Mouse (Mus musculus) hindbrain, embryonic 11.5 days (tissue): ENCODE measurements around the gene Tead4. TPM values are rescaled to one million over a fixed set of nuclear protein-coding genes. Genes with fewer than 3 reads are reported as not detected.

Experiments
- ATAC-seq: fragments of 200-750 bp; cut with Nextera tagmentation; 2 replicates; pipeline ENCODE4 v1.8.0; 2017; ENCODE audit warnings: mild to moderate bottlenecking, moderate TSS enrichment, moderate library complexity; ENCODE audit not compliant: low FRiP score
- DNase-seq: peaks from one replicate; pipeline ENCODE4 v3.0.0-alpha.2; 2015; ENCODE audit warnings: low spot score
- H3K27ac ChIP-seq: fragments of 300-500 bp; sonication (generic); 2 replicates; pipeline ENCODE4 v1.5.1; 2014; ENCODE audit warnings: mild to moderate bottlenecking, low read depth, low read length
- H3K27me3 ChIP-seq: fragments of 300-500 bp; sonication (generic); 2 replicates; pipeline ENCODE4 v1.6.1; 2014; ENCODE audit warnings: mild to moderate bottlenecking, low read length, moderate library complexity, mixed read lengths; ENCODE audit not compliant: control insufficient read depth, insufficient read depth
- H3K36me3 ChIP-seq: fragments of 300-500 bp; sonication (generic); 2 replicates; pipeline ENCODE4 v1.6.1; 2014; ENCODE audit warnings: mild to moderate bottlenecking, low read length, moderate library complexity, mixed read lengths; ENCODE audit not compliant: control insufficient read depth, insufficient read depth
- H3K4me1 ChIP-seq: fragments of 300-500 bp; sonication (generic); replicated peaks from 2 replicates; pipeline ENCODE4 v1.6.1; 2014; ENCODE audit warnings: low read length, mixed read lengths; ENCODE audit not compliant: control insufficient read depth, insufficient read depth
- H3K4me2 ChIP-seq: fragments of 300-500 bp; sonication (generic); replicated peaks from 2 replicates; pipeline ENCODE4 v1.6.1; 2014; ENCODE audit warnings: mild to moderate bottlenecking, low read depth, low read length
- H3K4me3 ChIP-seq: fragments of 300-500 bp; sonication (generic); 2 replicates; pipeline ENCODE4 v1.5.1; 2014; ENCODE audit warnings: low read depth, low read length
- H3K9ac ChIP-seq: fragments of 300-500 bp; sonication (generic); 2 replicates; pipeline ENCODE4 v1.6.1; 2014; ENCODE audit warnings: low read depth, low read length
- H3K9me3 ChIP-seq: fragments of 300-500 bp; sonication (generic); 2 replicates; pipeline ENCODE4 v1.6.1; 2016; ENCODE audit warnings: low read length; ENCODE audit not compliant: control insufficient read depth
- WGBS: fragments of 180-500 bp; shearing (Covaris S2); extraction: QIAGEN DNeasy Blood & Tissue Kit; methylation state at CpG from one replicate; pipeline ENCODE4 v1.1.7; 2014; 5-methylcytosine and 5-hydroxymethylcytosine counted together
- polyA plus RNA-seq: library from polyadenylated mRNA; unstranded; fragments of >200 nt; fragmentation: Nextera tagmentation; extraction: Ambion mirVana; gene quantifications from 2 replicates; pipeline ENCODE4 v1.2.1, GENCODE M21; 2014

Tead4 gene
- polyA plus RNA-seq, 1 experiment from 2014 or later: 1.7 TPM

DNA sequence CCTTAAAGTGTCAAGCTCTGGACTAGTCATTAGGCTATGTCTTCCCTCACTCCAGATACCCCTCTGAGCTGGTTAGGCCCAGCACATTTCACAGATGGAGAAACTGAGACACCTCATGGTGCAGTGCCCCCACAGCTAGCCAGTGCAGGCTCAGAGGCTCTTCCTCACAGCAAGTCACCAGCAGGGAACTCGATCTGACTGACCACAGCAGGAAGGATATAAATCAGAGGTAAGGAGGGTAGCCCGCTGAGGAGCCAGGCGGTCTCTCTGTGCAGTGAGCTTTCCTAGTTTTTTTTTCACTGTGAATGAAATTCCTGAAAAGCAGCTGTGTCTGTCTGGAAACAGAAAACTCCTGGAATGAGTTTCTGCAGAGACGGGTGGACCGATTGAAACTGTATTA is 21.0 kb downstream of the Tead4 start:
- no peak overlapping the region for H3K4me2 ChIP-seq
- ATAC-seq: no peak
- no peaks in the 10 kb centered on the region for H3K27me3 ChIP-seq
- no peaks in the 10 kb centered on the region; the same call in 1 of the 2 replicates for H3K4me1 ChIP-seq
- 53% methylated on average over 5 of the region's 5 CpGs for WGBS
- no peak for DNase-seq
- no peak overlapping the region for H3K4me3 ChIP-seq
- H3K9ac ChIP-seq: no peak overlapping the region
- H3K9me3 ChIP-seq: no peaks in the 10 kb centered on the region
- H3K27ac ChIP-seq: no peak overlapping the region
- H3K36me3 ChIP-seq: no peaks in the 10 kb centered on the region

DNA sequence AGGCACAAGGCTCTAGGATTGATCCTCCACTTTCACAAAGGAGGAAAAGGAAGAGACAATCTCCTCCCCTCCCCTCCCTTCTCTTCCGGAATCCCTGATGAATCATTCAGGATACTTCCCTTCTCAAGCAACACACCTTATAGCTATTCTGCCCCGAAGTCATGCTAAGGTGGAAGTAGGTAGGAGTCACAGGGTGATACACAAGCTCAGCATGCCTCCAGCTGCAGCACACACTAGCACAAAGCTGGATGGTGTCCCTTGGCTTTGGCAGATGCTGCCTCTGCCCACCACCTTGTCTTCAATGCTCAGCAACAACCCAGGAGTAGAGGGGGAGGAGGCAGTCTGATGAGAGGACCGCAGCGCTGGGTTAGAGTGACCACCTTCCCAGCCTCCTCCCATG is 21.5 kb downstream of the Tead4 start:
- Histone ChIP-seq H3K36me3 (no peaks in the 10 kb centered on the region), H3K4me1 (no peaks in the 10 kb centered on the region; the same call in 1 of the 2 replicates), H3K9me3 (no peaks in the 10 kb centered on the region), H3K27ac (no peak overlapping the region), H3K4me3 (no peak overlapping the region), H3K9ac (no peak overlapping the region), H3K27me3 (no peaks in the 10 kb centered on the region), H3K4me2 (no peak overlapping the region)
- DNase-seq (no peak), ATAC-seq (no peak)
- WGBS: 71% methylated on average over 4 of the region's 4 CpGs

DNA sequence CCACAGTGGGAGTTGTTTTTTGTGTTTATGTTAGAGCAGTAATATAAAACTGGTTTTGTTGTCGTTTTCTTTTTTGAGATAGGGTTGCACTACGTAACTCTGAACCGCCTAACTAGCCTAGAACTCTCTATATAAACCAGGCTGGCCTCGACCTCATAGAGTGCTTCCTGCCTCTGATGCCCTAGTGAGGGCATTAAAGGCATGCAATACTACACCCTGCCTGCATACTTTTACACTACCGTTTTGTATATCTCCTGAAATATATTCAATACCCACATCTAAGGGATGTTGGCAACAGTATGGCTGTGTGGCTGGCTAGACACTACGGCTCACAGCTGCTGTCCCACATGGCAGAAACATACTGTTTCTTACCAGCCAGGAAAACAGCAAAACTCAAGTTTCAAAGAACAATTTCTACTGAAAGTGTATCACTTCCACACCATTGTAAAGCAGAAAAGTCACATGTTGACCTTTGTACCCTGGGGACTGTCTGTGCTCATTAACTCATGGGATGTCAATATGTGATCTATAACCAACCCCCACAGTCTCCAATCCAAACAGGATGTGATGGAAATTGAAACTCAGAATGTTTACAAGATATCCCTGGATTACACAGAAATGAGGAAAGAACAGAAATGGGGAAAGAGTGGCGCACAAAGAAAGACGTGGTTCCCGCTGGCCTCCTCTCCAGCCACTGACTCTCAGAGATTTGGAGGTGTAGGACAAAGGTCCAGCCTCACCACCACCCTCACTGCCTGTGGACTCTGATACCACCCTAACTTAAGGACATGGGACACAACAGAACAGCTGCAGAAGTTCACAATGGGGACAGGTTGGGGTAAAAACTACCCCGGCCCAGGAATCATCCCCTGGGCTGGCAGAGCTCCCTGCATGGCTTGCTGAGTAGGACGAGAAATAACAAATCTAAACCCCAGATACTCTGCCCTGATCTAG is 23.2 kb downstream of the Tead4 start:
- DNase-seq (no peak), ATAC-seq (no peak)
- no peaks in the 10 kb centered on the region for H3K9me3 ChIP-seq
- H3K9ac ChIP-seq: no peak overlapping the region
- H3K4me1 ChIP-seq: no peaks in the 10 kb centered on the region; the same call in 1 of the 2 replicates
- no peak overlapping the region for H3K27ac ChIP-seq
- H3K27me3 ChIP-seq: no peaks in the 10 kb centered on the region
- H3K36me3 ChIP-seq: no peaks in the 10 kb centered on the region
- 70% methylated on average over 11 of the region's 11 CpGs for WGBS
- no peak overlapping the region for H3K4me2 ChIP-seq
- H3K4me3 ChIP-seq: no peak overlapping the region

DNA sequence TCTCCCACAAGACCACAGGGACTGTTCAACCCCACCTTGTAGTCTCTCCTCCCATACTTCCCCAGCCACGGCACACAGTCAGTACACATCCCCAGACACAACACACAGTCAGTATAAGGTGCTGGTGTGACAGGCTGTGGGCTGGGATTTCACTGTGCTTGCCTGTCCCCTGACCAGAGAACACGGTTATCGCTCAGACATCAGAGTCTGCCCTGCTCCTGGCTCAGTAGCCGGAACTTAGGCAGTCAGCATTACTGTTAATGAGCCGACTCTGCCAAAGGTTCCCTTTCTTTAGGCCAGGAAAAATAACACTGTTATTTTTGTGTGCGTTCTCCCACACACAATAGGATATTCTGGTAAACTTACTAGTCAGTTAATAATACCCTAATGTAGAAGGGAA is 24.3 kb downstream of the Tead4 start:
- Histone ChIP-seq H3K9me3 (no peaks in the 10 kb centered on the region), H3K27ac (no peak overlapping the region), H3K27me3 (no peaks in the 10 kb centered on the region), H3K4me3 (no peak overlapping the region), H3K4me1 (no peaks in the 10 kb centered on the region), H3K4me2 (no peak overlapping the region), H3K9ac (no peak overlapping the region), H3K36me3 (no peaks in the 10 kb centered on the region)
- ATAC-seq: no peak
- DNase-seq: no peak
- WGBS: 96% methylated on average over 6 of the region's 6 CpGs

DNA sequence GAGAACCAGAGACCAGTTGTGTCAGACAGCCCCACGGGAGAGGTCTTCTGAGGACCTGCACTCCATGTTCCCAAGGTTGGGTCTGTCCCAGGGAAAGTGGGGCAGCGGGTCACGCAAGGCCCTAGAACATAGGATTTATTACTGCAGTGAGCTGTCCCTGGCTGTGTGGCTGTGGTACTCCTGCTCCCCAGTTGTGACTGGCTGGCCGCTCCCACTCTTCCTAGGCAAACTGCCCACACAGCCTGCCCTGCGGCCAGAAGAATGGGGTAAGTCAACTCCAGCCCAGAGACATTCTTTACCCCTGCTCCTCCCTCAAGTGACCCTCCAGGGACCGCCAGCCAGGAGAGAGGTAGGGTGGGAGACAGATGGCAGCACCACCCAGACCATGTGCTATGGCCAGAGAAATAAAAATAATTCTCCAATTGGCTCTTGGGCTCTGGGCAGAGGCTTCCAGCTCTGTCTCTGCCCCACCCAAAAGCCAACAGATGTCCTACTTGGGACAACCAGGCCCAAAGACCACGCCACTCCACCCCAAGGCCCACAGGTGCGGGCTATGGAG is 25.0 kb downstream of the Tead4 start:
- DNase-seq (no peak), ATAC-seq (no peak)
- no peaks in the 10 kb centered on the region for H3K9me3 ChIP-seq
- H3K4me2 ChIP-seq: no peak overlapping the region
- no peaks in the 10 kb centered on the region for H3K36me3 ChIP-seq
- no peaks in the 10 kb centered on the region for H3K4me1 ChIP-seq
- H3K9ac ChIP-seq: no peak overlapping the region
- H3K27me3 ChIP-seq: no peaks in the 10 kb centered on the region
- no peak overlapping the region for H3K27ac ChIP-seq
- 90% methylated on average over 8 of the region's 8 CpGs for WGBS
- no peak overlapping the region for H3K4me3 ChIP-seq

DNA sequence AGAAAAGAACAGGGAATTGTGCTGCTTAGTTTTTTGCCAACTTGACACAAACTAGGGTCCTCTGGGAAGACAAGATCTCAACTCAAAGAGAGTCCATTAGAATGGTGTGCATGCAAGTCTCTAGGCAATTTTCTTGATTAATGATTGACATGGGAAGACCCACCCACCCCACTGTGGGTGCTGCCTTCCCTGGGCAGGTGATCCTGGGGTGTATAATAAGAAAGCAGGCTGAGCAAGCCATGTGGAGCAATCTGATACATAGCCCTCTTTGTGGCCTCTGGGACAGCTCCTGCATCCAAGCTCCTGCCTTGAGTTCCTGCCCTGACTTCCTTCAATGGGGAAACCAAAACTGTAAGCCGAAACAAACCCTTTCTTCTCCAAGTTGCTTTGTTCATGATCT is 27.1 kb downstream of the Tead4 start:
- Histone ChIP-seq H3K4me3 (no peak overlapping the region), H3K4me2 (no peak overlapping the region), H3K9me3 (no peaks in the 10 kb centered on the region), H3K9ac (no peak overlapping the region), H3K27ac (no peak overlapping the region), H3K36me3 (no peaks in the 10 kb centered on the region), H3K4me1 (no peaks in the 10 kb centered on the region), H3K27me3 (no peaks in the 10 kb centered on the region)
- ATAC-seq (no peak), DNase-seq (no peak)
- 77% methylated on average over 1 of the region's 1 CpGs for WGBS

DNA sequence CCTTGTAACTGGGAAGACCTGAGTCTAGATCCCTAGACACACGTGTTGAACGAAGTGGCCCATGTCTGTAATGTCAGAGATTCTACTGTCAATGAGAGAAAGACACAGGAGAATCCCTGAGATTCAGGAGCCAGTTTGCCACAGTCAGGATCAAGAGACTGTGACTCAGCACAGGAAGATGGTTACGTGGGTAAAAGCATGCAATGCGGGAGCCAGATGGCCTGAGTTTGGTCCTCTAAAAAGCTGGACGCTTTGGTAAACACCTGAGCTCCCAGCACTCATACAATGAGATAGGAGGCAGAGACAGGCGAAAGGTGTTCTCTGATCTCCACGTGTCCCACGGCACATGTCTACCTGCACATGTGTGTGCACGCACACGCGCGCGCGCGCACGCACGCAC is 27.9 kb downstream of the Tead4 start:
- H3K4me2 ChIP-seq: no peak overlapping the region
- no peaks in the 10 kb centered on the region for H3K27me3 ChIP-seq
- H3K36me3 ChIP-seq: no peaks in the 10 kb centered on the region
- WGBS: 93% methylated on average over 17 of the region's 17 CpGs
- no peaks in the 10 kb centered on the region for H3K9me3 ChIP-seq
- no peak for ATAC-seq
- no peak overlapping the region for H3K27ac ChIP-seq
- no peaks in the 10 kb centered on the region for H3K4me1 ChIP-seq
- no peak for DNase-seq
- H3K4me3 ChIP-seq: no peak overlapping the region
- H3K9ac ChIP-seq: no peak overlapping the region

DNA sequence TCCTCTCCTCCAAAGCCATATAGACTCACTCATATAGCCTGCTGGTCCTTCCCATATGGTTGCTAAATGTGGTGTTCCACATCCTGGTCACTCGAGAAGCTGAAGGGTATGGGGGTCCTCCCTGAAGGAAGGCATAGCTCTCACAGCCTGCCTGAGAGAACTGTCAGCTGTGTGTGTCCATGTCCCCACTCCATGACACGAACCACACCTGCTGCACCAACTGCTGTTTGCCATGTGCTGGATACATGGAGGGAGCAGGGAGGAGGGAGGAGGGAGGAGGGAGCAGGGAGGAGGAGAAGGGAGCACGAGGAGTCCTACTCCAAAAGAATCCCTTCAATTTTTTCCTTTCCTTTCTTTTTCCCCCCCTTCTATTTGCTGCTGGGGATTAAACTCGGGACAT is 30.8 kb downstream of the Tead4 start:
- 74% methylated on average over 4 of the region's 4 CpGs for WGBS
- H3K27ac ChIP-seq: no peak overlapping the region

More for the DNA sequence above, 30.8 kb downstream of the Tead4 start:
- DNase-seq (no peak), ATAC-seq (no peak)
- H3K4me2 ChIP-seq: no peak overlapping the region
- no peak overlapping the region for H3K9ac ChIP-seq
- H3K4me1 ChIP-seq: no peaks in the 10 kb centered on the region
- no peak overlapping the region for H3K4me3 ChIP-seq
- no peaks in the 10 kb centered on the region for H3K27me3 ChIP-seq
- H3K9me3 ChIP-seq: no peaks in the 10 kb centered on the region
- no peaks in the 10 kb centered on the region for H3K36me3 ChIP-seq
